Mouse (Mus musculus) testis, adult 2 months (tissue): ENCODE data around the gene Hspa1l. TPM values are rescaled to one million over a fixed set of nuclear protein-coding genes. Genes with fewer than 3 reads are reported as not detected.

ENCODE experiments used
- H3K27ac ChIP-seq: fragments of 200-500 bp; 2 replicates; pipeline ENCODE4 v1.5.1; 2012; ENCODE audit warnings: low read depth, low read length; ENCODE audit not compliant: control insufficient read depth, insufficient read depth
- H3K27me3 ChIP-seq: fragments of 200-500 bp; 2 replicates; pipeline ENCODE4 v1.6.1; 2012; ENCODE audit warnings: mild to moderate bottlenecking, low read length, moderate library complexity; ENCODE audit not compliant: control insufficient read depth, insufficient read depth
- H3K36me3 ChIP-seq: fragments of 200-500 bp; 2 replicates; pipeline ENCODE4 v1.6.1; 2012; ENCODE audit warnings: mild to moderate bottlenecking, low read length; ENCODE audit not compliant: control insufficient read depth, insufficient read depth
- H3K4me1 ChIP-seq: fragments of 200-500 bp; 2 replicates; pipeline ENCODE4 v1.6.1; 2012; ENCODE audit warnings: low read length; ENCODE audit not compliant: control insufficient read depth, insufficient read depth
- H3K4me3 ChIP-seq: fragments of 200-500 bp; 2 replicates; pipeline ENCODE4 v1.5.1; 2012; ENCODE audit warnings: low read depth, mild to moderate bottlenecking, low read length, moderate library complexity, mixed read lengths; ENCODE audit not compliant: control insufficient read depth
- CTCF ChIP-seq: fragments of 200-500 bp; IDR thresholded peaks from 2 replicates; pipeline ENCODE4 v1.5.1; 2012; ENCODE audit warnings: low read depth, mild to moderate bottlenecking, inconsistent platforms, low read length, moderate library complexity; ENCODE audit not compliant: control insufficient read depth, insufficient read depth, insufficient replicate concordance
- POLR2A ChIP-seq: fragments of 200-500 bp; IDR thresholded peaks from 2 replicates; pipeline ENCODE4 v1.6.1; 2012; ENCODE audit warnings: low read depth, mild to moderate bottlenecking, inconsistent platforms, low read length, moderate library complexity; ENCODE audit not compliant: control insufficient read depth
- polyA plus RNA-seq: library from polyadenylated mRNA; depleted of rRNA; stranded (reverse); fragments of >200 nt; gene quantifications from 2 replicates; pipeline ENCODE4 v1.2.3, GENCODE M21; 2012

The Hspa1l gene
- polyA plus RNA-seq, 1 experiment, result 718 TPM

DNA sequence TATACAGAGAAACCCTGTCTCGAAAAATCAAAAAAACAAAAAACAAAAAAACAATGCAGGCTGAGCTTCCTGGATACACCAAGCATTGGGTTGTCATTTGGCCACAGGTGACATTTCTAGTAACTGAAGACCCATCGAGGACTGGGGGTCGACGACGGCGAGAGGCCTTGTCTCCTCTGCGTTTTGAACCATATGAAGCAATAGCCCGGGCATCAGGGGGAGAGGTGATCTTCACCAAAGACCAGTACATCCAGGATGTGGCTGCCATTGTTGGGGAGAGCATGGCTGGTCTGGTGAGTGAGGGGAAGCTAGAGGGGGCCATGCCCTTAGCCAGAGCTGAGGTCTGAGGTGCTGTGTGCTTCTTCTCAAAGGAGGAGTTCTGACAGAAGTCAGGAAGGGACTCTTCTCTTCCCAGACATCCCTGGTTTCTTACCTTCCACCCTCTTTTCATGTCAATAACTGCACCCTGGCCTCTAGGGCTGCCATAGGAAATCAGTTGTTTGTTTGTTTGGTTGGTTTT lies 50.1 kb downstream of the Hspa1l start:
- Histone ChIP-seq H3K36me3 (no peaks in the 10 kb centered on the region), H3K27ac (no peak overlapping the region), H3K4me3 (no peak overlapping the region), H3K4me1 (peaks cover 5% of the 10 kb centered on the region), H3K27me3 (no peaks in the 10 kb centered on the region)
- TF ChIP-seq POLR2A, result no peak
- no peak for TF ChIP-seq CTCF

GRCm38 (mm10) chr17:35023221-35023620 lies 50.7 kb downstream of the Hspa1l start:
- TF ChIP-seq CTCF, result no peak
- no peak for TF ChIP-seq POLR2A
- Histone ChIP-seq H3K4me3 (no peak overlapping the region), H3K4me1 (peaks cover 5% of the 10 kb centered on the region), H3K36me3 (no peaks in the 10 kb centered on the region), H3K27ac (no peak overlapping the region), H3K27me3 (no peaks in the 10 kb centered on the region)

DNA sequence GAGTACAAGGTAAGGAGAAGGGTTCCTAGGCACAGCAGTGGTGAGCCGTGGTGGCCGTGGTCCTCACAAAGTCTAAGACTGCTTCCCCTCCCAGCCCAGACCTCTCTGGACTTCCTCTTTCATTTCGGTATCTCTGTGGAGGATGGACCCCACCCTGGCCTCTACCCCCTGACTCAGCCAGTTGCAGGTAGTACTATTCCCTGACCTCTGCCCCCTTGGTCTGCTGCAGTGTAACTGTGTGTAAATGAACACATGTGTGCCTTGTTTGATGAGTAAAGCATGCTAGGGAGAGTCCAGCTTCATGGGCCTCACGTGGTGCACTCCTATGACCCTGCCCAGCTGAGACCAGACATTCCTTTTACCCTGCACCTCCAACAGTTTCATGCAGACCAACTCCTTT lies 51.3 kb downstream of the Hspa1l start:
- H3K4me1 ChIP-seq, result peaks cover 5% of the 10 kb centered on the region
- H3K27ac ChIP-seq, result no peak overlapping the region
- no peak overlapping the region for H3K4me3 ChIP-seq
- no peak for TF ChIP-seq POLR2A
- no peak for TF ChIP-seq CTCF
- H3K36me3 ChIP-seq, result no peaks in the 10 kb centered on the region
- no peaks in the 10 kb centered on the region for H3K27me3 ChIP-seq

GRCm38 (mm10) chr17:35024261-35024660 lies 51.8 kb downstream of the Hspa1l start:
- H3K27me3 ChIP-seq, result no peaks in the 10 kb centered on the region
- H3K4me1 ChIP-seq, result peaks cover 5% of the 10 kb centered on the region
- H3K27ac ChIP-seq, result no peak overlapping the region
- H3K4me3 ChIP-seq, result no peak overlapping the region
- no peaks in the 10 kb centered on the region for H3K36me3 ChIP-seq
- TF ChIP-seq POLR2A (no peak), CTCF (no peak)

DNA sequence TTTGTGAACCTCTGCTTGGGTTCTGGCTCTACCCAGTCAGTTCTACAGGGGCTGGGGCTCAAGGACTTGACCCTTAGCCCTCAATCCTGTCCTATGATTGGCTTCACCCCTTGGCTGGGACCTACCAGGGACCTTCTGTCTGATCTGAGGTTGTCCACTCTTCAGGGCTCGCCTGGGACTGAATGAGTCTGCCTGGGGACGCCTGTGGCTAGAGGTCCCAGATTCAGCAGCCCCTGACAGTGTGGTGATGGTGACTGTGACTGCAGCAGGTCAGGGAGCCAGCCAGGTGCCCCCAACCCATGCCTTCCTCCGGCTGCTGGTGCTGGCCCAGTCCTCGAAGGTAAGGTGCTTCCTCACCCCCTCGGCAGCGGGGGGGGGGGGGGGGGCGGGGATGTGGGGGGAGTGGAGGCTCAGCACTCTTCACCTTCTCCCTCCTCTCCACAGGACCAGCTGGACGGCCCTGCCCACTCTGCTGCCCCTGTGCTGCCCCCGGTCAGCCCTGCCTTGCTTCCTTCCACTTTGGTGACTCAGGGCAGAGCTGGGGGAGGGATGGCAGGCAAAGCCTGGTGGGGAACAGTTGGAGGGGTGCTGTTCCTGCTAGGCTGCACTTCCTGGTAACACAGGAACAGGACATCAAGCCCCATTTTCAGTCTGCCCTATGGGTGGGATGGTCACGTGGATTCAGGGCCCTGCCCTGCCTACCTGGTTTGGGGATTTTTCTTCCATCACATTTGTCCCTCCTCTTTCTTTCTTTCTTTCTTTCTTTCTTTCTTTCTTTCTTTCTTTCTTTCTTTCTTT lies 52.4 kb downstream of the Hspa1l start:
- peaks cover 5% of the 10 kb centered on the region for H3K4me1 ChIP-seq
- no peak overlapping the region for H3K4me3 ChIP-seq
- H3K27me3 ChIP-seq, result no peaks in the 10 kb centered on the region
- no peak overlapping the region for H3K27ac ChIP-seq
- TF ChIP-seq CTCF (no peak), POLR2A (no peak)
- no peaks in the 10 kb centered on the region for H3K36me3 ChIP-seq

DNA sequence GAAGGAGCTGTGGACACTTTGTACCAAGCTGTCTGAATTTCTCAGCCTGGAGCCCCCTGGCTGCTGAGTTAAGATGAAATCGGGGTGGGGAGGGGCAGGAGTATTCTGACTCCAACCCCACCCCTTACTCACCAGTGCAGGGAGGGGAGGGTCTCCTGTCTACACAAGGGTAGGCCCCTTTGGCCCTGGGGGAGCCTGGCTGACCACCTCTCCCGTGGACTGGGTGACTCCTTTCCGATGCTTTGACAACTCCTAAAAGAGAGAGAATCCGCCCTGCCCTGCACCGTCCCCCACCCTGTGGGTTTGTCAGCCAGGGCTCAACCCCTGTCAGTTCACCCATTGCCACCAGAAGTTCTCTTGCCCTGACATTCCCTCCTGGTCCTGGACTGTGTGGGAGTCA lies 53.7 kb downstream of the Hspa1l start:
- TF ChIP-seq CTCF (no peak), POLR2A (no peak)
- Histone ChIP-seq H3K27me3 (no peaks in the 10 kb centered on the region), H3K4me3 (no peak overlapping the region), H3K4me1 (peaks cover 3% of the 10 kb centered on the region), H3K27ac (no peak overlapping the region), H3K36me3 (no peaks in the 10 kb centered on the region)

DNA sequence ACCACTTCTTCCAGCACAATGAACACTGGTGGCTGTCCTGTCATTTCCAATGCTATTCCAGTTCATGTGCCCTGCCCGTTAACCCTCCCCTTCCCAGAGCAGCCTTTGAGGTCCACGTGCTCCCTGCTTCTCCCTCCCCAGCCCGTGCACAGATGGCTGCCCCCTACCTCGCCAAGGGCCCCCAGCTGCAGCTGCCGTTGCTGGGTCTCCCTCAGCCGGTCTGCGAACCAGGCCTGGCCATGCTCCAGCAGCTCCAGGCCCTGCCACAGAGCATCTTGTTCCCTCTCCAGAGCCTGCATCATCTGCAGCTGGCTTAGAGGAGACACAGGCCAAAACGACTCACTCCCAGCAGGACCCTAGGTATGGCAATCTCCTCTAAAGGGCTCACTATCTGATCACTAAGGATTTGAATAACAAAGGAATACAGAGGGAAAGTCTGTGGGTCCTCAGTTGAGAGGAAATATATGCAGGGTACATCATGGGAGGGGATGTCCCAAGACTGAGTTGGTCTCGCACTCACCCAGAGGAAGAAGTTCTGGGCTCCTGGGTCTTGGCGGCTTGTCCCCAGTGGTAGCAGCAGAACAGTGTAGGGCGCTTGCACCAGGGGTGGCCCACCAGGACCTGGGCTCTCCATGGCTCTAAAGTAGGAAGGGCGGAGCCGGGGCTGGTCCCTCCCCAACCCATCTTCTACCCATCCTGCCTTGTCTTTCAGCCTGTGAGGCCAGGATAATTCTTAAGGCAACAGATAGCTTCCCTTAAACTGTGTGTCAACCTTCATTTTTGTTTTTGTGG lies 55.0 kb downstream of the Hspa1l start, which contains the start of gene Sapcd1:
Gene Sapcd1, minus strand, starts transcription at position 740 of the 792 bp plus-strand sequence.
- H3K4me3 ChIP-seq, result no peak within 1 kb of the TSS
- no peaks in the 10 kb centered on the region for H3K27me3 ChIP-seq
- no peak within 1 kb of the TSS for H3K27ac ChIP-seq
- H3K4me1 ChIP-seq, result peaks cover 2% of the 10 kb centered on the region; the same call in 1 of the 2 replicates
- TF ChIP-seq POLR2A (no peak), CTCF (no peak)
- no peaks in the 10 kb centered on the region for H3K36me3 ChIP-seq
